ENCODE assay signal across 8 mouse cellular contexts in the genomic region with DNA sequence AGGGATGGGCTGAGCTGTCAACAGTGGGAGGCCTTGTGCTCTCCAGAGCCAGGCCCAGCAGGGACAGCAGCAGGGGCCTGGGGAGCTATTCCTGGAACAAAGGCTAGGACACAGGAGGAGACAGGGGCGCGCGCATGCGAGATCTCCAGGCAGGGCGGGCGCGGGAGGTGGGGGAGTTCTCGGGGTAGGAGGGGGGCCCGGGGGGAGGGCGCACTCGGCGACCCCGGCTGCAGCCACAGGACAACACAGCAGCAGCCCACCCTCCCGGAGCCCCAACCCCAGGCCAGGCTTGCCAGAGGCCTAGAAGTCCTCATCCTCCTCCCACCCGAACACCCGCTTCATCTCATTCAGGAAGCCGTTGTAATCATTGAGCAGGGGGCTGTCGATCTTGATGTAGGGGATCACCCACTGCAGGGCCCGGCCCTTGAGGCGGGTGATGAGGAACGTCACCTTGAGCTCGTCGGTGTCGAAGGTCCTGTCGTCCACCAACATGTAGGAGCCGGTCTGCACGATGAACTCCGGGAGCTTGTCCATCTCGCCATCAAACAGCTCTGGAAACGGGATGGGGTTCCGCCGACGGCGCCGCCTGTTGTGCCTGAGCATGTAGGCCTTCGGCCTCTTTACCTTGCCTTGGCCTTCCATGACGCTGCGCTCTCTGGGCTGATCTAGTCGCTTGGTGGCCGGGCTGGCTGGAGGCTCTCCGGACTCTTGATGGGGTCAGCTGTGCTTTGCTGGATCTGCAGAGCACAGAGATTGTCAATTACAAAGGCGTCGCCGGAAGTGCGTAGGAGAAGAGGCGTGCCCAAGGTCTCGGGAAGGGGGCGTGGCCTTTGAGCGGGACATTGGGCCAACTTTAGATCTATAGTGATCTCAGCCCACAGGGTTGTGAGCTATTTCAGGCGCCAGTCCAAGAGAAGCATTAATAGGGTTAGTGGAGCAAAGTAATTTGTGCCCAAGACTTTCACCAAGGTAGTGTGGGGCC. TPM values are rescaled to one million over a fixed set of nuclear protein-coding genes. Genes with fewer than 3 reads are reported as not detected.
A peak's percentile ranks its signal among the peaks of the same experiment; 100 is the strongest.
DNase-seq lines count a peak whose midpoint lies in the region; ATAC-seq and TF ChIP-seq lines count a peak whose summit lies in the region.
"Not testable (repeated sequence)": the region's sequence is repeated elsewhere in the genome, so short reads cannot be mapped to it uniquely, and the experiment has no call there.

A gene (minus strand): TSS at position 703 of the 982 bp plus-strand sequence.

- intact Hi-C loops in heart, postnatal 25 days (cut with DNase I): not testable (repeated sequence)

- TF ChIP-seq POLR2A in ES-Bruce4 (IDR thresholded peaks at IDR 0.05; ENCODE audit: insufficient read depth, low read length): not testable (repeated sequence)

- peak within 1 kb of the TSS; percentile 40 for H3K4me2 ChIP-seq in forebrain, embryonic 16.5 days (ENCODE audit: low read length)
- H3K4me2 ChIP-seq in liver, postnatal 0 days (ENCODE audit: low read depth, low read length): peak within 1 kb of the TSS; percentile 46
- H3K4me2 ChIP-seq in neural tube, embryonic 13.5 days: peak within 1 kb of the TSS; percentile 51

- DNase-seq in cerebellum, adult 11-12 months: peak; percentile 84
- peak; percentile 71 for DNase-seq in heart, postnatal 25 days (ENCODE audit: low spot score)
- peak; percentile 82 for DNase-seq in layer of hippocampus, adult 11-12 months (ENCODE audit: low spot score)
- DNase-seq in liver, postnatal 0 days: peak; percentile 80
- DNase-seq in telencephalon, adult 2 months (ENCODE audit: low read depth, low spot score): peak; percentile 60

- not testable (repeated sequence) for H3K27me3 ChIP-seq in ES-Bruce4 (ENCODE audit: control insufficient read depth, insufficient read depth, low read length, poor library complexity, severe bottlenecking); forebrain, embryonic 16.5 days (replicated peaks; ENCODE audit: control insufficient read depth, insufficient read depth, low read length); liver, postnatal 0 days (ENCODE audit: insufficient read depth, low read length); neural tube, embryonic 13.5 days

- H3K27ac ChIP-seq in ES-Bruce4 (ENCODE audit: insufficient read depth, low read length); forebrain, embryonic 16.5 days (ENCODE audit: low read length); liver, postnatal 0 days (ENCODE audit: low read depth): not testable (repeated sequence)
- peak within 1 kb of the TSS; percentile 46; the same call in 1 of the 2 replicates for H3K27ac ChIP-seq in neural tube, embryonic 13.5 days (replicated peaks)

- H3K36me3 ChIP-seq in ES-Bruce4 (ENCODE audit: control insufficient read depth, insufficient read depth, low read length, poor library complexity, severe bottlenecking); forebrain, embryonic 16.5 days (ENCODE audit: control insufficient read depth, insufficient read depth); liver, postnatal 0 days (replicated peaks; ENCODE audit: insufficient read depth, low read length); neural tube, embryonic 13.5 days: not testable (repeated sequence)

- 19% methylated on average over 10 of the region's 50 CpGs for WGBS in forebrain, embryonic 16.5 days
- WGBS in liver, postnatal 0 days (ENCODE audit: insufficient replicate concordance): 16% methylated on average over 10 of the region's 50 CpGs
- WGBS in neural tube, embryonic 13.5 days: 9% methylated on average over 14 of the region's 50 CpGs

- peak within 1 kb of the TSS; percentile 46 for H3K4me3 ChIP-seq in ES-Bruce4 (ENCODE audit: low read depth, low read length)
- H3K4me3 ChIP-seq in forebrain, embryonic 16.5 days (replicated peaks; ENCODE audit: low read length): peak within 1 kb of the TSS; percentile 41
- peak within 1 kb of the TSS; percentile 36; the same call in 1 of the 2 replicates for H3K4me3 ChIP-seq in liver, postnatal 0 days (ENCODE audit: low read depth, low read length)
- H3K4me3 ChIP-seq in neural tube, embryonic 13.5 days: peak within 1 kb of the TSS; percentile 34

- H3K9ac ChIP-seq in ES-Bruce4 (ENCODE audit: low read depth, poor library complexity, severe bottlenecking); liver, postnatal 0 days (replicated peaks); neural tube, embryonic 13.5 days: not testable (repeated sequence)
- H3K9ac ChIP-seq in forebrain, embryonic 16.5 days (replicated peaks; ENCODE audit: low read depth, low read length): peak within 1 kb of the TSS; percentile 45; the same call in 1 of the 2 replicates

- not testable (repeated sequence) for H3K9me3 ChIP-seq in ES-Bruce4 (replicated peaks; ENCODE audit: control insufficient read depth, insufficient read depth, low read length, poor library complexity, severe bottlenecking); forebrain, embryonic 16.5 days (ENCODE audit: control insufficient read depth, low read length); liver, postnatal 0 days (ENCODE audit: low read length); neural tube, embryonic 13.5 days

- TF ChIP-seq EP300 in ES-Bruce4 (IDR thresholded peaks at IDR 0.05; ENCODE audit: insufficient read depth, low read depth, low read length); liver, postnatal 0 days (IDR thresholded peaks at IDR 0.05; ENCODE audit: low read depth): not testable (repeated sequence)

- not testable (repeated sequence) for TF ChIP-seq CTCF in ES-Bruce4 (IDR thresholded peaks at IDR 0.05; ENCODE audit: low read depth, low read length); liver, postnatal 0 days (IDR thresholded peaks at IDR 0.05; ENCODE audit: low read depth)

- ATAC-seq in forebrain, embryonic 16.5 days: peak; percentile 96
- ATAC-seq in liver, postnatal 0 days: peak; percentile 96
- peak; percentile 96 for ATAC-seq in neural tube, embryonic 13.5 days (ENCODE audit: low read depth)

- H3K4me1 ChIP-seq in ES-Bruce4 (ENCODE audit: control insufficient read depth, insufficient read depth, low read length); forebrain, embryonic 16.5 days (replicated peaks; ENCODE audit: control insufficient read depth, insufficient read depth, low read length); liver, postnatal 0 days (ENCODE audit: insufficient read depth); neural tube, embryonic 13.5 days (replicated peaks): not testable (repeated sequence)

RNA-seq across cellular contexts. Expression of the gene that starts here (rescaled TPM):
- polyA plus RNA-seq in ES-Bruce4 (2011; ENCODE audit: insufficient read depth, insufficient read length, low read depth, missing spikeins): 12.2 and 17.0 TPM in 2 replicates
- 146 and 154 TPM in 2 replicates for polyA plus RNA-seq in forebrain, embryonic 16.5 days (2015; fragmentation: Nextera tagmentation; extraction: Ambion mirVana)
- 100 to 1,000 TPM; 146 to 167 TPM for total RNA-seq in heart, postnatal 25 days (2021)
- 9.1 and 9.4 TPM in 2 replicates for polyA plus RNA-seq in liver, postnatal 0 days (2015; fragmentation: Nextera tagmentation; extraction: Ambion mirVana)
- 217 and 224 TPM in 2 replicates for polyA plus RNA-seq in neural tube, embryonic 13.5 days (2015; fragmentation: Nextera tagmentation; extraction: Ambion mirVana)
